Mouse (Mus musculus) cortical plate, adult 2 months (tissue): ENCODE data around the gene Gja6.

ENCODE experiments used
- CTCF ChIP-seq: fragments of 200-500 bp; IDR thresholded peaks from 2 replicates; pipeline ENCODE4 v1.5.1; 2011; ENCODE audit warnings: mild to moderate bottlenecking, control low read depth, low read length; ENCODE audit not compliant: insufficient read depth; ENCODE audit errors: extremely low read depth
- POLR2A ChIP-seq: fragments of 200-500 bp; IDR thresholded peaks from 2 replicates; pipeline ENCODE4 v1.6.1; 2011; ENCODE audit warnings: mild to moderate bottlenecking, low read length, control low read depth; ENCODE audit not compliant: insufficient read depth; ENCODE audit errors: extremely low read depth

DNA sequence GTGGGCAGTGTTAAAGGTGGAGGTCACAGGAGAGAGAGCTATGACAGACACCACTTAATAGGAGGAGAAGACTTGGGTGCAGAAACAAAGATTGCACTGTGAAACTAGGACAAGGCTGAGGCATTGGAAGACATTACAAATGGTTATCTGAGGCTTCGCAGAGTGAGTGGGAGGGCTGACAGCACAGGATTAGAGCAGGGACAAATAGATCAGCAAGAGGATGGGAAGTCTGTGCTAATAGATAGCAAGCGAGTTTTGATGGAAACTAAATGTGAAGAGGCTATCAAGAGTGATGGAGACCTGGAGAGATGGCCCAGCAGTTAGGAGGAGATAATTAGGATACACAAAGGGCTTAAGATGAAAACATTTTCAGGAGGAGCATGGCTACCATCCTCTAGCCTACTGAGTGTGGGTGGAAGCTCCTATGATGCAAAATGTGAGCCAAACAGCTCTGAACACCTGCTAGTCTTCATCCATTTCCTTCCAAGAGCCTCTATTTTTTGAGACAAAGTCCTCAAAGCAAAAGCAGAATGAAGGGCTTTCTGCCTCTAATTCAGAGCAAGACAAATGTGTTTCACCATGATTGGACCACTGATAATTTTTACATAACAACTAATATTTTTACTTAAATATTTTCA lies 1.7 kb downstream of the Gja6 start:
- TF ChIP-seq CTCF (no peak), POLR2A (no peak)
